Mouse (Mus musculus) skeletal muscle tissue, adult 2 months (tissue): ENCODE data around the gene Ifna4.

Experiments
- DNase-seq: peaks from one replicate; pipeline ENCODE4 v3.0.0-alpha.2; 2012; ENCODE audit warnings: low read depth, low spot score

Ifna4 gene

GRCm38 (mm10) chr4:88865011-88865569, 23.4 kb downstream of the Ifna4 start:
- no peak for DNase-seq

- peak; percentile 34 for DNase-seq
Observed at GRCm38 (mm10) chr4:88867366-88867925, 25.8 kb downstream of the Ifna4 start.

- no peak for DNase-seq
Observed at GRCm38 (mm10) chr4:88867926-88868911, 26.6 kb downstream of the Ifna4 start.

- DNase-seq = no peak
Observed at GRCm38 (mm10) chr4:88872691-88873090, 31.0 kb downstream of the Ifna4 start.

GRCm38 (mm10) chr4:88875435-88876095, 33.9 kb downstream of the Ifna4 start:
- DNase-seq = no peak

- no peak for DNase-seq
Observed at GRCm38 (mm10) chr4:88876520-88876919, 34.9 kb downstream of the Ifna4 start.

GRCm38 (mm10) chr4:88878246-88878645, 36.6 kb downstream of the Ifna4 start:
- DNase-seq = no peak

- DNase-seq = no peak
Observed at GRCm38 (mm10) chr4:88878772-88879171, 37.1 kb downstream of the Ifna4 start.

- DNase-seq = no peak
Observed at GRCm38 (mm10) chr4:88880101-88880500, 38.4 kb downstream of the Ifna4 start, which contains the start of gene Ifne. Gene Ifne, minus strand, starts transcription at chr4:88880201.

- DNase-seq = no peak
Observed at GRCm38 (mm10) chr4:88888236-88888635, 46.6 kb downstream of the Ifna4 start.
